Mouse (Mus musculus) limb, embryonic 11.5 days (tissue): ENCODE measurements around the gene Rspo4. TPM values are rescaled to one million over a fixed set of nuclear protein-coding genes. Genes with fewer than 3 reads are reported as not detected.
A peak's percentile ranks its signal among the peaks of the same experiment; 100 is the strongest.

Experiments used
- ATAC-seq: fragments of 200-750 bp; cut with Nextera tagmentation; 2 replicates; pipeline ENCODE4 v1.8.0; 2017; ENCODE audit warnings: low read depth; ENCODE audit not compliant: insufficient number of reproducible peaks, low FRiP score, low TSS enrichment
- DNase-seq: peaks from one replicate; pipeline ENCODE4 v3.0.0-alpha.2; 2015; ENCODE audit warnings: low spot score
- H3K27ac ChIP-seq: fragments of 300-500 bp; sonication (generic); replicated peaks from 2 replicates; pipeline ENCODE4 v1.5.1; 2014; ENCODE audit warnings: low read depth, mild to moderate bottlenecking, low read length
- H3K27me3 ChIP-seq: fragments of 300-500 bp; sonication (generic); 2 replicates; pipeline ENCODE4 v1.6.1; 2014; ENCODE audit warnings: mild to moderate bottlenecking, low read length, mixed read lengths; ENCODE audit not compliant: control insufficient read depth, insufficient read depth
- H3K36me3 ChIP-seq: fragments of 300-500 bp; sonication (generic); 2 replicates; pipeline ENCODE4 v1.6.1; 2014; ENCODE audit warnings: mild to moderate bottlenecking, low read length, moderate library complexity, mixed read lengths; ENCODE audit not compliant: control insufficient read depth, insufficient read depth
- H3K4me1 ChIP-seq: fragments of 300-500 bp; sonication (generic); 2 replicates; pipeline ENCODE4 v1.6.1; 2014; ENCODE audit warnings: low read length, mixed read lengths; ENCODE audit not compliant: control insufficient read depth, insufficient read depth
- H3K4me2 ChIP-seq: fragments of 300-500 bp; sonication (generic); 2 replicates; pipeline ENCODE4 v1.6.1; 2014; ENCODE audit warnings: low read depth, mild to moderate bottlenecking, moderate library complexity; ENCODE audit not compliant: severe bottlenecking
- H3K4me3 ChIP-seq: fragments of 300-500 bp; sonication (generic); 2 replicates; pipeline ENCODE4 v1.5.1; 2014; ENCODE audit warnings: low read depth, low read length
- H3K9ac ChIP-seq: fragments of 300-500 bp; sonication (generic); 2 replicates; pipeline ENCODE4 v1.6.1; 2014; ENCODE audit warnings: mild to moderate bottlenecking, low read length
- H3K9me3 ChIP-seq: fragments of 300-500 bp; sonication (generic); 2 replicates; pipeline ENCODE4 v1.6.1; 2016; ENCODE audit warnings: low read length; ENCODE audit not compliant: control insufficient read depth
- WGBS: fragments of 180-500 bp; shearing (Covaris S2); extraction: QIAGEN DNeasy Blood & Tissue Kit; methylation state at CpG from one replicate; pipeline ENCODE4 v1.1.7; 2014; 5-methylcytosine and 5-hydroxymethylcytosine counted together
- polyA plus RNA-seq: library from polyadenylated mRNA; unstranded; fragments of >200 nt; fragmentation: Nextera tagmentation; extraction: Ambion mirVana; gene quantifications from 2 replicates; pipeline ENCODE4 v1.2.1, GENCODE M21; 2014

The Rspo4 gene
- polyA plus RNA-seq, 1 experiment from 2014 or later: 5.2 TPM

DNA sequence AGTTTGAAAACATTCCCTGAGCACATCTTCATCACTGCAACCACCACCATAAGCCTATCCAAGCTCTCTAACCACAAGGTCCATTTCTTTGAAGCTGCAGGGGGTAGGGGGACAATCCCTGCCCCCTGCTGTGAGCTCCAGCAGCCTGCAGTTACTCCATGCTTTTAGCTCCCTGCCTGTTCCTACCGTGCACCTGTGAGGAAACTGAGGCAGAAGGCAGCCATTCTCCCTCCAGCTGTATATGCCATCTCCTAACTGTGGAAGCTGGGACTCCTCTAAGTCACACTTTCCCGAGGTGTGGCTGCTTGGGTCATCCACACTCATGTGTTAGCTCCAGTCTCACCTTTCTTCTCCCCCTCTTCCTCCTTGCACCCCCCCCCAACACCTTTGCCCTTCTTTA is 72.4 kb downstream of the Rspo4 start:
- Histone ChIP-seq H3K4me2 (no peak overlapping the region), H3K9ac (no peak overlapping the region), H3K36me3 (no peaks in the 10 kb centered on the region), H3K27me3 (no peaks in the 10 kb centered on the region), H3K4me3 (no peak overlapping the region), H3K9me3 (no peaks in the 10 kb centered on the region), H3K4me1 (peaks cover 25% of the 10 kb centered on the region), H3K27ac (no peak overlapping the region)
- no peak for DNase-seq
- 12% methylated on average over 2 of the region's 2 CpGs for WGBS
- no peak for ATAC-seq

DNA sequence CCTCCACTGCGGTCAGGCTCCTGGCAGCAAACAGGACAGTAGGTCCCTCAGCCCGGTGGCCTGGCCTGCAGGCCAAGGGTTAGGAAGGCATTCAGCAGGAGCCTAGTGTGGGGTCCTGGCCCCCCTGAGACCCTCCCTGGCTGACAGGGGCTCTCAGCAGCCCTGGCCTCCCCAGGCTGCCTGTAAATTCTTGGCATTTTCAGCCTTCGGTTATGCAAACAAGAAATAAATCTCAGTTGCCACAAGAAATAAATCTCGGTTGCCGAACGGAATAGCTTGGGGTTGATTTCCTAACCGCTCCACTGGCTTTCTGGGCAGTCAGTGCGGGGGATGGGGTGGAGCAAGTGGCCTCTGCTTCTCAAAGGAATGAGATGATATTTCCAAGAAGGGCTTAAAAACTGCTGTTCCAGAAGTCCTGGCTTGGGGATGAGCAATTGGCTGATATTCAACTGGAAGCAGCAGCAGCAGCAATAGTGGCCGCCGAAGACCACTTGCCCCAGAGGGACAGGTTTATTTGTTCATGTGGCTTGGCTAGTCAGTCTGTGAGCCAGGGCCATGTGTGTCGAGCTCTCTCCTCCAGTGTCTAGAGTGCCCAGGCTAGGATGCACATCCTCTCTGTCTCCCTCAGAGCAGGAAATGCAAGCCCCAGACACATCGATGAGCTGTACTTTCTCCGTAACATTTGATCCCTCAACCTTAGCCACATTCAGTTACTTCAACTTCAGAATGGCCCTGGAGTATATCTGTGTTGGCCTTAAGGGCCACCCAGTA is 73.5 kb downstream of the Rspo4 start:
- 51% methylated on average over 13 of the region's 13 CpGs for WGBS
- Histone ChIP-seq H3K9ac (peak overlapping the region; percentile 17; the same call in 1 of the 2 replicates), H3K27ac (no peak overlapping the region), H3K9me3 (no peaks in the 10 kb centered on the region), H3K36me3 (no peaks in the 10 kb centered on the region), H3K27me3 (no peaks in the 10 kb centered on the region), H3K4me2 (no peak overlapping the region), H3K4me1 (peaks cover 23% of the 10 kb centered on the region), H3K4me3 (no peak overlapping the region)
- peak; percentile 52 for DNase-seq
- ATAC-seq: no peak

DNA sequence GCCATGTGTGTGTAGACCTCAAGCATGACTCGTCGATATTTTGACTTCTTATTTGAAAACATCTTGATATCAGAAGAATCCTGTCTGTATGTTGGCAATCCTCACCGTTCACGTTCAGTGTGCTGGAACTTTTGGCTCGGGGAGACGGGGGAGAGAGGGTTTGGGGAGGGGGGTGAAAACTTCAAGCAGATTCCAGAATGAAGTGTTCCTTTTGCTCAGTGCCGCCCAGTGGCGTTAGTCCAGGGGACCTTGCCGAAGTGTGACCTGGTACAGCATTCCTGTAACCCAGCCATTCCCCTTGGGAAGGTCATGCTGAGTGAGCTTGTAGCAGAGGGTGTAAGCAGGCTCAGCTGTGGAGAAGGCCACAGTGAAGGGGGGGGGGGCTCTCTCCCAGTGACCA is 76.4 kb downstream of the Rspo4 start:
- Histone ChIP-seq H3K27me3 (no peaks in the 10 kb centered on the region), H3K36me3 (no peaks in the 10 kb centered on the region), H3K9ac (no peak overlapping the region), H3K4me2 (no peak overlapping the region), H3K27ac (no peak overlapping the region), H3K4me1 (peaks cover 30% of the 10 kb centered on the region), H3K9me3 (no peaks in the 10 kb centered on the region), H3K4me3 (no peak overlapping the region)
- 57% methylated on average over 9 of the region's 9 CpGs for WGBS
- no peak for DNase-seq
- no peak for ATAC-seq

DNA sequence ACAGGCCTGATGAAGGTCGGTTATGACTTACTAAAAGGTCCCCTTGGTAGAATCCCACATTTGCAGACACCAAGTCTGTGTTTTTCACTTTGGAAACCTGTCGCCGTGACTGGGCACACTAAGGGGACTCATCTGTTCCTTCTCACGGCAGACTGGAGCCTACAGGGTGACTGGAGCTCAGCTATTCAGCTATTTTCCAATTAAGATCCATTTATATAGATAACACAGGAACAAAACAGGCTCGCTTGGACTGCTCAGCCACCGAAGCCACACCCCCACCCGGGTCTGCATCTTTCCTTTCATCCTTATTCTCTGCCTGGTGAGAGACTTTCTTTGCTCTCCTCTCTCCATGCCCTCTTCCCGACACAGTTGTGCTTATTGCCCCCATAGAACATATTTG is 78.3 kb downstream of the Rspo4 start:
- Histone ChIP-seq H3K27me3 (no peaks in the 10 kb centered on the region), H3K27ac (no peak overlapping the region; the same call in 1 of the 2 replicates), H3K4me2 (no peak overlapping the region), H3K4me1 (peaks cover 27% of the 10 kb centered on the region), H3K4me3 (no peak overlapping the region), H3K9me3 (no peaks in the 10 kb centered on the region), H3K36me3 (no peaks in the 10 kb centered on the region), H3K9ac (no peak overlapping the region)
- DNase-seq: no peak
- no peak for ATAC-seq
- 57% methylated on average over 8 of the region's 8 CpGs for WGBS

DNA sequence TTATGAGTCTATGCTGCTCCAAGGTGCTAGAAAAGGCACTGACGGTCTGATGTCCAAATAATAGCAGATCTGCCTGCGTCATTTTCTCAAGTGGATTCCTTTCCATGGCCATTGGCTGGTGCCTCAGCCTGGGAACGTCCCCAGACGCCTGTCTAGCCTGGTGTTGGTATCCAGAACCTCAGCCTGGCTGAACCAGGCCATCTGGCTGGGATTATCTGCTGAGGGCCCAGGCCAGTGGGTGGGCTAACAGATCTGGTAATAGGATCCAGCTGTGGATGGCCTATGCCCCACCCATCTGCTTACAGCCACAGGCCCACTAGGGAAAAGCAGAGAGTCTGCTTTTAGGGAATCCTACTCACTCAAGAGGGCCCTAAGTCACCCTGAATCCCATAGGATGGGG is 78.9 kb downstream of the Rspo4 start:
- Histone ChIP-seq H3K4me2 (no peak overlapping the region), H3K9me3 (no peaks in the 10 kb centered on the region), H3K27me3 (no peaks in the 10 kb centered on the region), H3K4me3 (no peak overlapping the region), H3K4me1 (peaks cover 21% of the 10 kb centered on the region), H3K27ac (no peak overlapping the region; the same call in 1 of the 2 replicates), H3K36me3 (no peaks in the 10 kb centered on the region), H3K9ac (no peak overlapping the region; the same call in 1 of the 2 replicates)
- peak; percentile 63 for DNase-seq
- 15% methylated on average over 4 of the region's 4 CpGs for WGBS
- ATAC-seq: peak; percentile 75

Other genes starting within 250 kb of the Rspo4 start
- 0.06 and 0.21 TPM in 2 replicates for gene Snph, start 210.3 kb upstream of the Rspo4 start, polyA plus RNA-seq
- not detected in 2 replicates for gene Rad21l, start 174.4 kb upstream of the Rspo4 start, polyA plus RNA-seq
- 1.7 and 2.3 TPM in 2 replicates for gene Tmem74b, start 140.9 kb upstream of the Rspo4 start, polyA plus RNA-seq
- 52.8 and 54.1 TPM in 2 replicates for gene Psmf1, start 98.7 kb upstream of the Rspo4 start, polyA plus RNA-seq
- 0.23 TPM in 1 of 2 replicates, not detected in the other for gene Angpt4, start 68.3 kb downstream of the Rspo4 start, polyA plus RNA-seq
- gene Fam110a, start 137.3 kb downstream of the Rspo4 start, polyA plus RNA-seq: 31.7 and 32.9 TPM in 2 replicates
- gene Slc52a3, start 153.6 kb downstream of the Rspo4 start, polyA plus RNA-seq: 0.82 and 0.88 TPM in 2 replicates
- 0.07 TPM in 1 of 2 replicates, not detected in the other for gene Scrt2, start 238.6 kb downstream of the Rspo4 start, polyA plus RNA-seq